Mouse (Mus musculus): ENCODE measurements around the gene Cdr2l. TPM values are rescaled to one million over a fixed set of nuclear protein-coding genes. Genes with fewer than 3 reads are reported as not detected.

Gene Cdr2l
- 0.82 TPM for total RNA-seq (2023)

GRCm38 (mm10) chr11:115381743-115382539 lies at the start of gene Cdr2l:
Cdr2l (plus strand) TSS chr11:115381916.

GRCm38 (mm10) chr11:115334531-115334930 lies 47.2 kb upstream of the Cdr2l start, which contains the start of gene Otop3:
Otop3 (plus strand) TSS chr11:115334731.

GRCm38 (mm10) chr11:115367395-115367944 lies 14.2 kb upstream of the Cdr2l start, which contains the start of gene Hid1:
Hid1 (minus strand) TSS chr11:115367756.

GRCm38 (mm10) chr11:115403338-115404124 lies 21.8 kb downstream of the Cdr2l start, which contains the start of gene Mrpl58:
Mrpl58 (plus strand) TSS chr11:115403752.

GRCm38 (mm10) chr11:115419531-115420237 lies 38.0 kb downstream of the Cdr2l start, which contains the start of the genes Atp5h and Kctd2:
Atp5h (minus strand) TSS chr11:115419962.
Kctd2 (plus strand) TSS chr11:115420128.

GRCm38 (mm10) chr11:115439906-115440595 lies 58.3 kb downstream of the Cdr2l start, which contains the start of gene Trim80:
Trim80 (plus strand) TSS chr11:115440545.

Other genes with a start within 250 kb of the Cdr2l start
- gene Cd300lf, start 247.9 kb upstream of the Cdr2l start, total RNA-seq (2023), result 2.2 TPM
- 151 TPM for gene Slc9a3r1, start 218.6 kb upstream of the Cdr2l start, total RNA-seq (2023)
- gene Tmem104, start 194.4 kb upstream of the Cdr2l start, total RNA-seq (2023), result 11.2 TPM
- 11.8 TPM for gene Nat9, start 194.1 kb upstream of the Cdr2l start, total RNA-seq (2023)
- gene Grin2c, start 114.7 kb upstream of the Cdr2l start, total RNA-seq (2023), result not detected
- 17.1 TPM for gene Fdxr, start 104.9 kb upstream of the Cdr2l start, total RNA-seq (2023)
- gene Fads6, start 84.3 kb upstream of the Cdr2l start, total RNA-seq (2023), result 1.1 TPM
- gene Otop2, start 74.8 kb upstream of the Cdr2l start, total RNA-seq (2023), result not detected
- gene Ush1g, start 59.9 kb upstream of the Cdr2l start, total RNA-seq (2023), result not detected
- gene Otop3, start 47.2 kb upstream of the Cdr2l start, total RNA-seq (2023), result not detected
- gene Hid1, start 14.2 kb upstream of the Cdr2l start, total RNA-seq (2023), result 28.6 TPM
- gene Mrpl58, start 21.8 kb downstream of the Cdr2l start, total RNA-seq (2023), result 76.4 TPM
- gene Atp5h, start 38.0 kb downstream of the Cdr2l start, total RNA-seq (2023), result 215 TPM
- gene Kctd2, start 38.2 kb downstream of the Cdr2l start, total RNA-seq (2023), result 52.0 TPM
- not detected for gene Trim80, start 58.6 kb downstream of the Cdr2l start, total RNA-seq (2023)
- gene Slc16a5, start 80.6 kb downstream of the Cdr2l start, total RNA-seq (2023), result 9.4 TPM
- gene Armc7, start 93.8 kb downstream of the Cdr2l start, total RNA-seq (2023), result 34.7 TPM
- gene Nt5c, start 109.9 kb downstream of the Cdr2l start, total RNA-seq (2023), result 111 TPM
- gene Jpt1, start 132.5 kb downstream of the Cdr2l start, total RNA-seq (2023), result 171 TPM
- 231 TPM for gene Sumo2, start 154.4 kb downstream of the Cdr2l start, total RNA-seq (2023)
- 48.4 TPM for gene Nup85, start 182.5 kb downstream of the Cdr2l start, total RNA-seq (2023)
- 31.5 TPM for gene Mrps7, start 222.0 kb downstream of the Cdr2l start, total RNA-seq (2023)
- gene Gga3, start 222.1 kb downstream of the Cdr2l start, total RNA-seq (2023), result 85.0 TPM
- 91.1 TPM for gene Mif4gd, start 231.1 kb downstream of the Cdr2l start, total RNA-seq (2023)
- 36.2 TPM for gene Slc25a19, start 246.4 kb downstream of the Cdr2l start, total RNA-seq (2023)

Data from CD4-positive naive resting alpha-beta T cell, adult 76 days (primary cell).